In genomic region chr13:38311125-38311524, GRCm38 (mm10) we compare ENCODE assay signal across 25 mouse cellular contexts. TPM values are rescaled to one million over a fixed set of nuclear protein-coding genes. Genes with fewer than 3 reads are reported as not detected.
"Had no signal": no experiment of that assay in that cellular context is flagged by ENCODE, and none has a peak within 500 bp of the region (broad histone marks: within the 10 kb centered on the region; RNA-seq: fewer than 3 reads in every experiment).

No protein-coding gene starts in this region.

- H3K27me3 ChIP-seq: heart, embryonic 13.5 days; heart, embryonic 15.5 days; hindbrain, embryonic 13.5 days; hindbrain, embryonic 15.5 days; limb, embryonic 13.5 days; limb, embryonic 15.5 days had no signal

- ATAC-seq: forebrain, embryonic 16.5 days; hindbrain, postnatal 0 days had no signal

- DNase-seq: gastrocnemius, adult 2 months; gastrocnemius, postnatal 10 days; gastrocnemius, postnatal 25 days; heart, adult 2 months; heart, postnatal 14 days; heart, postnatal 36 days; kidney, adult 11 months; kidney, adult 2 months; kidney, postnatal 10 days; kidney, postnatal 25 days; kidney, postnatal 4 days; layer of hippocampus, adult 9-11 months; layer of hippocampus, postnatal 36 days; left cerebral cortex, postnatal 4 days had no signal

- H3K9ac ChIP-seq: heart, embryonic 13.5 days; heart, embryonic 15.5 days; hindbrain, embryonic 13.5 days; hindbrain, embryonic 15.5 days; limb, embryonic 13.5 days; limb, embryonic 15.5 days had no signal

- H3K9me3 ChIP-seq: heart, embryonic 13.5 days; heart, embryonic 15.5 days; hindbrain, embryonic 13.5 days; hindbrain, embryonic 15.5 days; limb, embryonic 13.5 days; limb, embryonic 15.5 days had no signal

- H3K4me1 ChIP-seq: heart, embryonic 13.5 days; heart, embryonic 15.5 days; hindbrain, embryonic 13.5 days; hindbrain, embryonic 15.5 days; limb, embryonic 15.5 days had no signal

- H3K4me2 ChIP-seq: heart, embryonic 11.5 days; heart, embryonic 13.5 days; heart, embryonic 15.5 days; hindbrain, embryonic 13.5 days; hindbrain, embryonic 15.5 days; limb, embryonic 13.5 days; limb, embryonic 15.5 days had no signal

- H3K4me3 ChIP-seq: gastrocnemius, adult 2 months; heart, adult 2 months; heart, embryonic 13.5 days; heart, embryonic 15.5 days; hindbrain, embryonic 13.5 days; hindbrain, embryonic 15.5 days; limb, embryonic 13.5 days; limb, embryonic 15.5 days had no signal

- H3K27ac ChIP-seq: gastrocnemius, adult 2 months; heart, adult 2 months; heart, embryonic 13.5 days; heart, embryonic 15.5 days; hindbrain, embryonic 13.5 days; hindbrain, embryonic 15.5 days; hindbrain, postnatal 0 days; limb, embryonic 13.5 days; limb, embryonic 15.5 days had no signal

- H3K36me3 ChIP-seq: heart, embryonic 13.5 days; heart, embryonic 15.5 days; hindbrain, embryonic 13.5 days; hindbrain, embryonic 15.5 days; limb, embryonic 13.5 days; limb, embryonic 15.5 days had no signal

RNA-seq across cellular contexts. Expression of gene Bmp6, which starts 33.8 kb away (rescaled TPM):
- total RNA-seq: granulocyte monocyte progenitor cell, adult 5-6 weeks; hematopoietic stem cell, adult 5-6 weeks had no signal
